Mouse (Mus musculus) left cerebral cortex, adult 11 months (tissue): ENCODE measurements around the gene Brd3os.

Experiments
- DNase-seq: peaks from one replicate; pipeline ENCODE4 v3.0.0; 2022; ENCODE audit warnings: low spot score

Brd3os gene

GRCm38 (mm10) chr2:27421293-27422068 lies 20.6 kb upstream of the Brd3os start:
- DNase-seq, result peak; percentile 51

- DNase-seq, result no peak
These were observed 18.5 kb upstream of the Brd3os start for GRCm38 (mm10) chr2:27423596-27423995.

- DNase-seq, result no peak
These were observed 16.9 kb upstream of the Brd3os start for GRCm38 (mm10) chr2:27425161-27425611.

- no peak for DNase-seq
These were observed 16.2 kb upstream of the Brd3os start for GRCm38 (mm10) chr2:27425751-27426405.

GRCm38 (mm10) chr2:27426406-27426854 lies 15.7 kb upstream of the Brd3os start:
- no peak for DNase-seq

GRCm38 (mm10) chr2:27426855-27427457 lies 15.2 kb upstream of the Brd3os start, which contains the start of gene Vav2:
Gene Vav2, minus strand, starts transcription at chr2:27427033.
- peak; percentile 77 for DNase-seq

- DNase-seq, result peak; percentile 76
These were observed 14.1 kb upstream of the Brd3os start for GRCm38 (mm10) chr2:27428071-27428470.

GRCm38 (mm10) chr2:27430621-27431020 lies 11.5 kb upstream of the Brd3os start:
- DNase-seq, result peak; percentile 48

- DNase-seq, result no peak
These were observed 9.5 kb upstream of the Brd3os start for GRCm38 (mm10) chr2:27432599-27432998.

GRCm38 (mm10) chr2:27437876-27438275 lies 4.2 kb upstream of the Brd3os start:
- no peak for DNase-seq

GRCm38 (mm10) chr2:27438281-27438680 lies 3.8 kb upstream of the Brd3os start:
- DNase-seq, result no peak

- no peak for DNase-seq
These were observed 755 bp downstream of the Brd3os start for GRCm38 (mm10) chr2:27442708-27443449.

- no peak for DNase-seq
These were observed 1.3 kb downstream of the Brd3os start for GRCm38 (mm10) chr2:27443450-27443708.

GRCm38 (mm10) chr2:27445910-27446309 lies 3.8 kb downstream of the Brd3os start:
- no peak for DNase-seq

GRCm38 (mm10) chr2:27446812-27447211 lies 4.7 kb downstream of the Brd3os start:
- no peak for DNase-seq

GRCm38 (mm10) chr2:27447782-27448181 lies 5.7 kb downstream of the Brd3os start:
- DNase-seq, result no peak

- DNase-seq, result no peak
These were observed 8.1 kb downstream of the Brd3os start for GRCm38 (mm10) chr2:27450226-27450625.

GRCm38 (mm10) chr2:27459735-27460134 lies 17.6 kb downstream of the Brd3os start:
- DNase-seq, result no peak

GRCm38 (mm10) chr2:27460163-27460562 lies 18.0 kb downstream of the Brd3os start:
- no peak for DNase-seq

- no peak for DNase-seq
These were observed 18.5 kb downstream of the Brd3os start for GRCm38 (mm10) chr2:27460651-27461050.

- DNase-seq, result no peak
These were observed 19.9 kb downstream of the Brd3os start for GRCm38 (mm10) chr2:27461881-27462660.

GRCm38 (mm10) chr2:27462901-27463300 lies 20.8 kb downstream of the Brd3os start:
- no peak for DNase-seq
